Mouse (Mus musculus): ENCODE data around the gene N4bp2l1.

N4bp2l1 gene

DNA sequence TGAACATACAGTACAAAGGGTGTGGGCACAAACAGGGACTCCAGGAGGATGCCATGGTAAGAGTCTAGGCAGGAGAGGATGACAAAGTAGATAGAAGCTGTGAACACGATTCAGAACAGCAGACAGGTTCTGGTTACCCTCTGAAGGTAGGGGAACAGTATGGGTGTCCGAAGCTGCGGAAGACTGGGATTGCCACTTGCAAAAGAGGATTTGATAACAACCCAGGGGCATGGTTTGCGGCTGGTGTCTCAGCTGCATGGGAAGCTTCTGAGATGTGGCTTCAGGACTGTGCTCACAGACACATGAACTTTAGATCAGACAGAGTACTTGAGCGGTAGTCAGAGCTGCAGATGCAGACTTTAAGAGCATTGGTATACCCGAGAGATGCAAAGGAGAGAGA is 32.6 kb downstream of the N4bp2l1 start:
- DNase-seq (ENCODE audit: low spot score), result no peak

DNA sequence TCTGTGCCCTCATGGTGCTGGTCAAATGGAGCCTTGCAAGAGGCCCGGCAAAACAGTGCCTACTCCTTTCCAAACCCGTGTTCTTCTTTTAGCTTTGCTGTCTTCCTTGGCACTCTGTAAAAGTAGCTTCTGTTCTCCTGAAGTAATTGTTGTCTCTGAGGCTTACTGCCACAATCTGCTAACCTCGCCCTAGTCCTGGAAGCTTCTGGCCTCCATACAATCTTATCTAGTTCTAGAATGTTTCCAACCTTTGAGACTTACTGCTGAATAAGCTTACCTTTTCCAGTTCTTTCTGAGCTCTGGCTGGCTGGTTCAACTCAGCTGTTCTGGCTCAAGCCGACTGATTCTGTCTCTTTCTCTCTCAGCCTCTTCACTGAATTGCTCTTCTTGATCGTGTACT is 35.2 kb downstream of the N4bp2l1 start:
- DNase-seq (ENCODE audit: low spot score), result no peak

DNA sequence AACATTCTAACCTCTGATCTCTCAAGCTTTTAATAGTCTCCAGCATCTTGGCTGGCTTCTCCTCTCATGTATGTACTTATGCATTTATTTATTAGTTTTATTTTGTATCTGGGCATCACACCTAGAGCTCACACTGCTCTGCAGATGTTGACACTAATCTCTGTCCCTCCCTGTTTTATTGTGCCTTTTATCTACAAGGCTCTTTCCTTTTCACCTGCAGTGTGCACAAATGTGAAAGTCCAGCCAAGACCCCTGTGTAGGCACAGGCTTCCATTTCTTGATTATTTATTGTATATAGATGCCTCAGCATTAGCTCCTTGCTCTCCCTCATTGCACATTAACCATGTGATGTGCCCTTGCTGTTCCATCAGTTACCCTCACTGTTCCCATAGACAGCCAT is 35.6 kb downstream of the N4bp2l1 start:
- DNase-seq (ENCODE audit: low spot score), result no peak

DNA sequence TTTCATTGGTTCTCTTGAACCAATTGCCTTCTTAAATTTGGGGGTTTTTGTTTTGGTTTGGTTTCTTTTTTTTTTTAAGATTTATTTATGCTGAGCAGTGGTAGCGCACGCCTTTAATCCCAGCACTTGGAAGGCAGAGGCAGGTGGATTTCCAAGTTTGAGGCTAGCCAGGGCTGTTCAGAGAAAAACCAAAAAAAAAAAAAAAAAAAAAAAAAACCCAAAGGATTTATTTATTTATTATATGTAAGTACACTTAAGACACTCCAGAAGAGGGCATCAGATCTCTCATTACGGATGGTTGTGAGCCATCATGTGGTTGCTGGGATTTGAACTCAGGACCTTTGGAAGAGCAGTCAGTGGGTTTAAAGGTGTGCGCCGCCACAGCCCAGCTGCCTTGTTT is 36.1 kb downstream of the N4bp2l1 start:
- no peak for DNase-seq (ENCODE audit: low spot score)

DNA sequence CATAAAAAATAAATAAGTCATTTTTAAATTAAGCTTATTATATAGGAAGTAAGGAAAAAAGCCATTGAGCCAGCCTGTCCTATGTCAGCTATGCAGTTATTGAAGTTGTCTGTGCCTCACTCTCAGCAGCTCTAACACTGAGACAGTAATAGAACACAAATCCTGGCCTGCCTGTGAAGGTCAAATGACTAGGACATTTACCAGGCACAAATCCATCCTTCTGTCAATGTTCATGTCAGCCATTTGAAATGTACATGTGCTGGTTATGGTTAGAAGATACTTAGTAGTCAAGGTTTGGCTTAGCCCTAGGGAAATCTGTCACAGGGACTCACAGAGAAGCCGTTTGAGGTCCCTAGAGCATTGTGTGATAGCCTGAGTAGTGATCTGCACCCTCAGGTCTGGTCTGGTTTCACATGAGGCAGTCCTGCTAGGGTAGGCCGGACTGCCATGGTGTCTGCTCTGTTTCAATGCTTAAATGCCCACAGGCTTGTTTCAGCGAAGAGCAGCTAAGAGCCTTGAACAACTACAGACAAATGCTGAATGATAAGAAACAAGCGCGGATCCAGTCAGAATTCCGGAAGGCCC is 37.4 kb downstream of the N4bp2l1 start:
- no peak for DNase-seq (ENCODE audit: low spot score)

DNA sequence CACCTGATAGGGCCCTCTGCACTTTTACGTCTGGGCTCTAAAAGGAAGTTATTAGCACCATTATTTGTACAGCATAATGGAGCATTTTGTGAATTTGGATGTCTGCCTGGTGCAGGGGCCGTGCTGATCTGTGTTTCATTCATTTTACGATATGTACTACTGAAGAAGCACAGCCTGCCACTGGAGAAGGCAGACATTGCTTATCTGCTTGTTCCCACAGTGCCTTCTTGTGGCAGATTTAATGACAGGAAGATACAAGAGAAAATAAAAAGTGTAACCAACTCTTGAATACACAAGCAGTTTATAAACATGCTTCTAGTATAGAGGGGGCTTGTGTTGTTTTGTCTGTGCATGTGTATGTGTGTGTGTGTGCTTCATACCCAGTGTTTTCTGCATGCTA is 45.4 kb downstream of the N4bp2l1 start:
- DNase-seq (ENCODE audit: low spot score), result no peak

DNA sequence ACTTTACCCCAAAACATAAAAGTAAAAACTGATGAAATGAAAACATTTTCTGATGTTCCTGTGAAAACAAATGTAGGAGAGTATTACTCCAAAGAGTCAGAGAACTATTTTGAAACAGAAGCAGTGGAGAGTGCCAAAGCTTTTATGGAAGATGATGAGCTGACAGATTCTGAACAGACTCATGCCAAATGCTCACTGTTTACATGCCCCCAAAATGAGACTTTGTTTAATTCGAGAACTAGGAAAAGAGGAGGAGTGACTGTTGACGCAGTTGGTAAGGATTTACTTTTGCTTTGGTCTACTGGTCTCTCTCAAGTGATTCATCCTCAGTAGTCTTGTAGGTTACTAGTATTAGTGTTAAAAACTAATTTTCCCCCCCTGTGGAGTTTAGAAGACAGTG is 53.8 kb downstream of the N4bp2l1 start:
- no peak for DNase-seq (ENCODE audit: low spot score)

DNA sequence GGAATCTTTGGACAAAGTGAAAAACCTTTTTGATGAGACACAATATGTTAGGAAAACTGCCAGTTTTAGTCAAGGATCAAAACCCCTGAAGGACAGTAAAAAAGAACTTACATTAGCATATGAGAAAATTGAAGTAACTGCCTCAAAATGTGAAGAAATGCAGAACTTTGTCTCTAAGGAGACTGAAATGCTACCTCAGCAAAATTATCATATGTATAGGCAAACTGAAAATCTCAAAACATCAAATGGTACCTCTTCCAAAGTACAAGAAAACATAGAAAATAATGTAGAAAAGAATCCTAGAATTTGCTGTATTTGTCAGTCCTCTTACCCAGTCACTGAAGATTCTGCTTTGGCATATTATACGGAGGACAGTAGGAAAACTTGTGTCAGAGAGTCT is 55.7 kb downstream of the N4bp2l1 start:
- no peak for DNase-seq (ENCODE audit: low spot score)

DNA sequence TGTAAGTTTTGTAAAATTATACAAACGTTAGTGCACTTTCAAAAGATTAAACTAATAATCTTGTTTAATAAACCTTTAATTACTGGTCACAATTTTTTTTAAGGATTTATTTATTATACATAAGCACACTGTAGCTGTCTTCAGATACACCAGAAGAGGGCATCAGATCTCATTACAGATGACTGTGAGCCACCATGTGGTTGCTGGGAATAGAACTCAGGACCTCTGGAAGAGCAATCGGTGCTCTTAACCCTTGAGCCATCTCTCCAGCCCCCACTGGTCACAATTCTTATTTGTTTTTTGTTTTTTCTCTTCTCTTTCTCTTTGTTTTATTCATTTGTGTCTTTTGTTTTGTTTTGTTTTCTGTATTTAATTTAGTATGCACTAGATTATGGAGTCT is 71.7 kb downstream of the N4bp2l1 start:
- DNase-seq (ENCODE audit: low spot score), result no peak

DNA sequence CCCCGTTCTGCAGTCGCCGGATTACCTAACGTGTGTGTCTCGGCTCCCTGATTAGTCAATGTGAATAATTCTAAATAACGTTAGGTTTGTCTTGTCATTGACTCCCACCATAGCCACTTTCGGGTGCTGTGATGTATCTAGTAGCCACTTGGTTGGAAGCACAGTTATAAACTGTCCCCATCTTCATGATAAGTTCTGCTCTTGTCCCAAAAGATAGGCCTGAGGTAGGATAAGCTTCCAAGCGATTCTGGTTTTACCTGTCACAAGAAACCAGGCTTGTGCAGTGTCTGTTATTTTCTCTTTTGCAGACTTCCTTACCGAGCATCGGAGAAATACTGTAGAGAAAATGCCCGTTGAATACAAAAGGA is 74.1 kb downstream of the N4bp2l1 start:
- DNase-seq (ENCODE audit: low spot score), result no peak

DNA sequence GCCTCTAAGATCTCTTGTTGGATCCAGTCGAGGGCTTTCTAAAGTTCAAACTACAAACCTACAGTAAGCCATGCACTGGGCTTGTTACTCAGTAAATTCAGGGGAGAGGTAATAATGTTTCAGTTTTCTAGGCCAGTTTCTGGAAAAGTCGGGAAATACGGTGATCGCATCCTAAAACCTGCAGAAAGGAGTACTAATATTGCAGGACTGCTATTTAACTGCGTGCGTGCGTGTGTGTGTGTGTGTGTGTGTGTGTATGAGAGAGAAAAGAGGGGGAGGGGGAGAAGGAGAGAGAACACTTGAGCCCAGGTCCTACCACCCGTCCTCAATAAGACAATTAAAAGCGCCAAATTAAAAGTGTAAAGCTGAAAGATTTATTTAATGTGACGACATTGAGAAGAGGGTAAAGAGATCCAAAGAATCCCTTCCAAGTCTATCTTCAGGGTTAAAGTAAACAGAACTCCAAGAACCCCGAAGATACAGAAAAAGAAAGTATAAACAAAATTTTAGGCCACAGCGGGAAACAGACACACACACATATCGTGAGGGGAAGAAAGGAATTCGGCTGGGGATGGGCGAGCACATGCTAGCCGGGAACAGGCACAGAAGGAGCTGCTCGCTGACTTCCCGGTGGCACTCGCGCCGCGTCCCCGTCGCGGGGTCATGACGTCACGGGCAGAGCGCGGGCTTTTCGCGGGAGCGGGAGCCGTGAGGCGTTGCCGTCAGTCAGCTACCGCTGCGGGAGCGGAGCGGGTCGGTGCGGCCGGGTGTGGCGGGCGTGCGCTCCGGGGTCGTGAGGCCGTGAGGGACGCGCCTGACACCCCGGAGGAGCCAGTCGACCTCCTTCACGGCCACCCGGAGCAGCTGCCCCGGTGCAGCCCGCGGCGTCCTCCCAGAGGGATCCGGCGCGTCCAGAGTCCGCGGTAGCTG is 74.8 kb downstream of the N4bp2l1 start, which contains the start of gene Brca2:
Brca2 (plus strand) TSS at position 694 of the 930 bp plus-strand sequence.
- peak; percentile 93 for DNase-seq (ENCODE audit: low spot score)

All from ovary, postnatal 14 days (tissue).